Mouse (Mus musculus): ENCODE measurements around the gene Tnfrsf11a. TPM values are rescaled to one million over a fixed set of nuclear protein-coding genes. Genes with fewer than 3 reads are reported as not detected.
"Not testable (repeated sequence)": the region's sequence is repeated elsewhere in the genome, so short reads cannot be mapped to it uniquely, and the experiment has no call there.

Tnfrsf11a gene
- polyA plus RNA-seq, 1 experiment: 13.9 TPM

DNA sequence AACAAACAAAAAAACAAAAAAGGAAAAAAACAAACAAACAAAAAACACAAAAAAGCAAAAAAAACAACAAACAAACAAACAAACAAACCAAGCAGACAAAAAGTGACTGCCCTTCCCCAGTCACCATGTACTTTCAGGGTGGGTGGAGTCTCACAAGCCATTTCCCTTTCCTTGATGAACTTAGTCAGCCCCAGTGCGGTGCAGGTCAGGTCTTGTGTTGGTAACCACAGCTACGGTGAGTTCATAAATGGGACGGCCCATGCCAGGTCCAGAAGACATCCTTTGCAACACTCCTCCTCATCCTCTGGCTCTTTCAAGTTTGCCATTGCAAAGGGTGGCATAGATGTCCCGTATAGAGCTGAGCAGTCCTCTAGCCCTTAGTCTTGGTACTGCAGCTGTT lies 25.0 kb downstream of the Tnfrsf11a start:
- TF ChIP-seq POLR2A (IDR thresholded peaks at IDR 0.05; ENCODE audit: low read depth, low read length): no peak
- no peak for TF ChIP-seq CTCF (IDR thresholded peaks at IDR 0.05; ENCODE audit: borderline replicate concordance, insufficient read depth, low read length)
- Histone ChIP-seq H3K4me3 (ENCODE audit: insufficient read depth, low read length) (no peak overlapping the region), H3K4me1 (ENCODE audit: control insufficient read depth, insufficient read depth, low read length) (peaks cover 2% of the 10 kb centered on the region; the same call in 1 of the 2 replicates), H3K27ac (ENCODE audit: insufficient read depth, low read length) (no peak overlapping the region)

- TF ChIP-seq POLR2A (IDR thresholded peaks at IDR 0.05; ENCODE audit: low read depth, low read length): no peak
- no peak for TF ChIP-seq CTCF (IDR thresholded peaks at IDR 0.05; ENCODE audit: borderline replicate concordance, insufficient read depth, low read length)
- Histone ChIP-seq H3K27ac (ENCODE audit: insufficient read depth, low read length) (no peak overlapping the region), H3K4me1 (ENCODE audit: control insufficient read depth, insufficient read depth, low read length) (no peaks in the 10 kb centered on the region; the same call in 1 of the 2 replicates), H3K4me3 (ENCODE audit: insufficient read depth, low read length) (no peak overlapping the region)
Observed at GRCm38 (mm10) chr1:105807028-105807722, 26.7 kb downstream of the Tnfrsf11a start.

- H3K4me3 ChIP-seq (ENCODE audit: insufficient read depth, low read length); H3K27ac ChIP-seq (ENCODE audit: insufficient read depth, low read length): not testable (repeated sequence)
- H3K4me1 ChIP-seq (ENCODE audit: control insufficient read depth, insufficient read depth, low read length): peaks cover 13% of the 10 kb centered on the region
Observed at GRCm38 (mm10) chr1:105812027-105812426, 31.5 kb downstream of the Tnfrsf11a start.

GRCm38 (mm10) chr1:105812960-105813708 lies 32.6 kb downstream of the Tnfrsf11a start:
- H3K4me1 ChIP-seq (ENCODE audit: control insufficient read depth, insufficient read depth, low read length): peaks cover 13% of the 10 kb centered on the region
- no peak overlapping the region for H3K27ac ChIP-seq (ENCODE audit: insufficient read depth, low read length)
- H3K4me3 ChIP-seq (ENCODE audit: insufficient read depth, low read length): no peak overlapping the region
- no peak for TF ChIP-seq CTCF (IDR thresholded peaks at IDR 0.05; ENCODE audit: borderline replicate concordance, insufficient read depth, low read length)

- TF ChIP-seq POLR2A (IDR thresholded peaks at IDR 0.05; ENCODE audit: low read depth, low read length) (no peak), CTCF (IDR thresholded peaks at IDR 0.05; ENCODE audit: borderline replicate concordance, insufficient read depth, low read length) (no peak)
- Histone ChIP-seq H3K4me1 (ENCODE audit: control insufficient read depth, insufficient read depth, low read length) (peaks cover 14% of the 10 kb centered on the region), H3K4me3 (ENCODE audit: insufficient read depth, low read length) (no peak overlapping the region), H3K27ac (ENCODE audit: insufficient read depth, low read length) (no peak overlapping the region)
Observed at GRCm38 (mm10) chr1:105813709-105814061, 33.2 kb downstream of the Tnfrsf11a start.

GRCm38 (mm10) chr1:105814402-105815270 lies 34.1 kb downstream of the Tnfrsf11a start:
- Histone ChIP-seq H3K27ac (ENCODE audit: insufficient read depth, low read length) (peak overlapping the region; percentile 78), H3K4me3 (ENCODE audit: insufficient read depth, low read length) (no peak overlapping the region), H3K4me1 (ENCODE audit: control insufficient read depth, insufficient read depth, low read length) (peaks cover 16% of the 10 kb centered on the region)
- TF ChIP-seq POLR2A (IDR thresholded peaks at IDR 0.05; ENCODE audit: low read depth, low read length) (no peak), CTCF (IDR thresholded peaks at IDR 0.05; ENCODE audit: borderline replicate concordance, insufficient read depth, low read length) (no peak)

DNA sequence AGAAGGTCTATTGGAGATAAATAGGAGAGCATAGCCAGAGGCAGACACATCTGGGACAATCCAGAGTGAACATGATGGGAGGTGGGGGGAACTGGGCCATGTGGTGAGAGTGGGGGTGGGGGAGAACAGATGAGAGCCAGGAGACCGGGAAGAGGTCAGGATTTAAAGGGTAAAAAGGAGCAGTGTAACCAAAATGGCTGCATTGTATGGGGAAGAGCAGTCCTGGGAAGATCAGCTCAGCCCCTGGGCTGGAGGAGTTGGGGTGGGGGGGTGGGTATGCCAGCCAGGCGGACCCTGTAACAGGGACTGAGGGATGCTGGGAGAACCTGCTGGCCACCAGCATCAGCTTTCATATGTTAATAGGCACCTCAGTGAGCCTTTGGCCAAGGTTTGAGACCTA lies 34.8 kb downstream of the Tnfrsf11a start:
- H3K4me1 ChIP-seq (ENCODE audit: control insufficient read depth, insufficient read depth, low read length): peaks cover 16% of the 10 kb centered on the region
- TF ChIP-seq CTCF (IDR thresholded peaks at IDR 0.05; ENCODE audit: borderline replicate concordance, insufficient read depth, low read length) (no peak), POLR2A (IDR thresholded peaks at IDR 0.05; ENCODE audit: low read depth, low read length) (no peak)
- no peak overlapping the region for H3K27ac ChIP-seq (ENCODE audit: insufficient read depth, low read length)
- no peak overlapping the region for H3K4me3 ChIP-seq (ENCODE audit: insufficient read depth, low read length)

- H3K4me3 ChIP-seq (ENCODE audit: insufficient read depth, low read length): no peak overlapping the region
- TF ChIP-seq POLR2A (IDR thresholded peaks at IDR 0.05; ENCODE audit: low read depth, low read length) (no peak), CTCF (IDR thresholded peaks at IDR 0.05; ENCODE audit: borderline replicate concordance, insufficient read depth, low read length) (no peak)
- H3K4me1 ChIP-seq (ENCODE audit: control insufficient read depth, insufficient read depth, low read length): peaks cover 16% of the 10 kb centered on the region
Observed at GRCm38 (mm10) chr1:105815736-105816135, 35.2 kb downstream of the Tnfrsf11a start.

DNA sequence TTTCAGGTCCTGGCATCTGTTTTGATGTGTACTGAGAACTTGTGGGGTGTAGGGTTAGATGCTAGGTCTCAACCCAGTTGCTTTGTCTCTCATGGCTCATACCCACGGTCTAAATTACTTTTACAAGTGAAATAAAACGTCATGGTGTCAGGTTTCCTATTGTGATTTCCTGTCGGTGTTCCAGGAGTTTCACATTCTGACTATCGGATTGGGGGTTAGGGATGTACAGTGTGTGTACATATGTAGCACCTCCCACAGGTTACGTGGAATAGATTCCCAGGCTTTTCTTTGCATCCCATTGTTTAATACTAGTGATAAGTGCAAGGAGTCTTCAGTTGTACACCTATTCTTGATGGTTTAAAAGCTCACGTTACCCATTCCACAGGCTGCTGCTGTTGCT lies 38.5 kb downstream of the Tnfrsf11a start:
- TF ChIP-seq CTCF (IDR thresholded peaks at IDR 0.05; ENCODE audit: borderline replicate concordance, insufficient read depth, low read length): no peak
- no peak for TF ChIP-seq POLR2A (IDR thresholded peaks at IDR 0.05; ENCODE audit: low read depth, low read length)
- Histone ChIP-seq H3K27ac (ENCODE audit: insufficient read depth, low read length) (no peak overlapping the region), H3K4me3 (ENCODE audit: insufficient read depth, low read length) (no peak overlapping the region), H3K4me1 (ENCODE audit: control insufficient read depth, insufficient read depth, low read length) (peaks cover 10% of the 10 kb centered on the region)

More at GRCm38 (mm10) chr1:105815736-105816135, 35.2 kb downstream of the Tnfrsf11a start:
- no peak overlapping the region for H3K27ac ChIP-seq (ENCODE audit: insufficient read depth, low read length)
